Mouse (Mus musculus): ENCODE data around the gene Rbck1.
"Not testable (repeated sequence)": the region's sequence is repeated elsewhere in the genome, so short reads cannot be mapped to it uniquely, and the experiment has no call there.

Rbck1 gene

DNA sequence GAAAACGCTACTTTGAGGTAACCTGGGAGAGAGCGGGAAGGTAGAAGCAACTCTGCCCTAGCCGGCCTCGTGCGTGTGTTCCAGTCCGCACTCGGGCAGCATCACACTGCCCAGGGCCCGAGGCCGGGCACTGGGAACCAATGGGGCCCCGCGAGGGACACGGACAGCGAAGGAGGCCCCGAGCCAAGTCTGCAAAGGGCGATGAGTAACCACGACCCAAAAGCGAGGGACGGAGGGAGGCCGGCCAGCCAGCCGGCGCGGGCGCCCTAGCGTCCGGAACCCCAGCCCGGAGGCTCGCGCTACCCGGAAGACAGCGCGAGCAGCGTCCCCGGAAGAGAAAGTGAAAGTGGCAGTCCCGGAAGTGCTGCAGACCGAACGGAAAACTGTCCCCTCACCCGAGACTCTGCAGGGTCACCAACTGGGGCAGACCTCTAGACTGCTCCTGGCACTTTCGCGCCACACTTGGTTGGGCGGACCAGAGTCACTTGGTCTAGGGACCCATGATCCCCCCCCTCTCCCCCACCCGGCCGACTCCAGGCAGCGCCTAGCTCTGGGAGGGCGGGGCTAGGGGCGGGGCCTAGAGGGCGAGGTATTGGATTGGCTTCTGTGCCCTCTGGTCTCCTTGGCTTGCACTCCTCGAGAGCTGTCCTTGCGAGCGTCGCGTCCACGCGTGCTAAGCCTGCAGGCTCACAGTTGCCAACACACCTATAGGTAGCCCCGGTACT lies at the start of gene Rbck1:
Gene Rbck1 (minus strand): TSS at position 553 of the 725 bp plus-strand sequence.
- DNase-seq (ENCODE audit: low read depth, low spot score) = peak; percentile 98

DNA sequence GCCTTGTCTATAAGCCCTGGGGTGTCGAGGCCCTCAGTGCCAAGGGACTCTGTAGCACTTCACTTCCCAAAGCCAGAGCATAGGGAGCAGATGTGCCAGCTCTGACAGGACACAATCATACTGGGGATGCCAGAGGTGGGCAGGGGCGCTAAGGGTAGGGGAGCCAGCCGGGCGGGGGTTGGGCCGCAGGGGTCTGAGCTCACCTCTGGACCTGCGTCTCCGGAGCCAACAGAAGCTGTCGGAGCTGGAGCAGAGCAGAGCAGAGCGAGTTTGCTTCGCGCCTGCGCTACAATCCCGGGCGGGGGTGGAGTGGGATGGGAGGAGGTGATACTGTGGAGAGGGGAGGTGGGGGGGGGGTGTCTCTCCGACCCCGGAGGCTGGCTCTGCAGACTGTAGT lies 43.9 kb upstream of the Rbck1 start, which contains the start of gene Nrsn2:
Gene Nrsn2 (minus strand): TSS at position 294 of the 397 bp plus-strand sequence.
- DNase-seq (ENCODE audit: low read depth, low spot score) = peak; percentile 80

DNA sequence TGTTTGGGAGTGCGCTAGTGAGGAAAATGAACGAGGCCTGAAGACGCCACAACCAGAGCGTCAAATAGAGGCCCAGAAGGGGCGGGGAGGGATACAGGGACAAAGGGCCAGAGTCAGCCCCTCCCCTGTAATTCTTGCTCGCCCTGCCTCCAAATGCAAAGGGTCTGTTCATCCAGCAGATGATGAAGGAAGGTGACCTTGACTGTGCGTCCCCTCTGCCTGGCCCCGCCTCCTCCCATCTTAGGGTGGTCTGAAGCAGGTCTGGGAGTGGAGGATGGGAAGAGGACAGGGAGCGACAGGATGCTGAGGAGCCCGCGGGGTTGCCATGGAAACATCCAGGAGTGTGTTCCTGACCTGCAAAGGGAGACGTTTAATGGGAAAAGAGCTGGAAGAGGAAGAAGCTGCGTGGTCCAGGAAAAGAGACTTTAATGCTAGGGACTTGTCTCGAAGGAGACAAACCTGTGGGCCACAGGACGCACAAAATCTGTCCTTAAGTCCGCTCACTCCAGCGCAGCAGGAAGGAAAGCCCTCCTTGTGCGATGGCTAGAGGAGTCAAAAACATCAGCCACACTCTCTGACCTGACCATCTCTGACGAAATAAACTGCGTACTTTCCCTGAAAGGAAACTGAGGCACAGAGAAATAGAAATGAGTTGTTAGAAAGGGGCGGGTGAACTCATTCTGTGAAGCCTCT lies 43.3 kb upstream of the Rbck1 start:
- DNase-seq (ENCODE audit: low read depth, low spot score) = peak; percentile 85

DNA sequence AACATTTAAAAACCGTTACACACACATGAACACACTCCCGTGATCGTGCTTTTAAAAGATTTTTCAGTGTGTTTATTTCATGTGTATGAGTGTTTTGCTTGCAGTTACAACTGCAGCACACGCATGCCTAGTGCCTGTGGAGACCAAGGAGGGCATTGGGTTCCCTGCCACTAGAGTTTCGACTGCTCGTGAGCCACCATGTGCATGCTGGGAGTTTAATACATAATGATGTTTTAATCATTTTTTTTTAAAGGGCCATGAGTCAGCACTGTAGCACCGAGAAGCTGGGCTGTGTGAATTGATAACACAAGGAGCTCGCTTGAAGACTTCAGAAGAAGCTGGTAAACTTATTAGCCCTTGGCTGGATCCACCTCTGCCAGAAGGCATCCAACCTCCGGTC lies 41.1 kb upstream of the Rbck1 start:
- no peak for DNase-seq (ENCODE audit: low read depth, low spot score)

DNA sequence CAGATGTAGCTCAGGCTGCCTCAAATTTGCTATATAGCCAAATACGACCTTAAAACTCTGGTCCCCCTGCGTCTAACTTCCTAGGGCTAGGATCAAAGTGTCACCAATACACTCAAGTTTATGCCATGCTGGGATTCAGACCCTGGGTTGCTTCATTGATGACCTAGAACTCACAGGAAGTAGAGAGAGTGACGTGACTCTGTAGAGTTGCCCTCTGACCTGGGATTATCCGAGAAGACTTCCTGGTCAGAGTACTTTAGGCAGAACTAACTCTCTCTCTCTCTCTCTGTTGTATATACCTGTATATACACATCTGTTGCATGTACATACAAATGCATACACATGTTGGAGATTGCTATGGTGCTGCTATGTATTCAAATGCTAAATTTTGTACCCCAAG lies 40.2 kb upstream of the Rbck1 start:
- no peak for DNase-seq (ENCODE audit: low read depth, low spot score)

DNA sequence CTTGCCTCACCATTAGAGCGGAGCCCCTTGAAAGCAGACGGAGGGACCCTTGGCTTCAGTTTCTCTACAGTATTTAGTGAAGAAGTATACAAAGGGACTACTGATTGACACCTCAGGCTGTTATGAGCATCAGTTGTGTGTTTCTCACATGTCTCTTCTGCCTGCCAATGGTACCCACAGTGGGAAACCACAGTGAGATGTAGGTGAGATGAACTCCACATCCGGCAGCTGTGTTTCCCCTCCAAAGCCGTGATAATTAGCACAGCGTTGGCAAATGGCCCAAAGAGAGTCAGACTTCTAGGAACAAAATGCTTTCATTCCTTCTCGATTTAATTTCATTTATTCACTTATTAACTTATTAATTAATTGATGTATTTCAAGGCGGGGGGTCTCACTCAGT lies 39.7 kb upstream of the Rbck1 start:
- no peak for DNase-seq (ENCODE audit: low read depth, low spot score)

DNA sequence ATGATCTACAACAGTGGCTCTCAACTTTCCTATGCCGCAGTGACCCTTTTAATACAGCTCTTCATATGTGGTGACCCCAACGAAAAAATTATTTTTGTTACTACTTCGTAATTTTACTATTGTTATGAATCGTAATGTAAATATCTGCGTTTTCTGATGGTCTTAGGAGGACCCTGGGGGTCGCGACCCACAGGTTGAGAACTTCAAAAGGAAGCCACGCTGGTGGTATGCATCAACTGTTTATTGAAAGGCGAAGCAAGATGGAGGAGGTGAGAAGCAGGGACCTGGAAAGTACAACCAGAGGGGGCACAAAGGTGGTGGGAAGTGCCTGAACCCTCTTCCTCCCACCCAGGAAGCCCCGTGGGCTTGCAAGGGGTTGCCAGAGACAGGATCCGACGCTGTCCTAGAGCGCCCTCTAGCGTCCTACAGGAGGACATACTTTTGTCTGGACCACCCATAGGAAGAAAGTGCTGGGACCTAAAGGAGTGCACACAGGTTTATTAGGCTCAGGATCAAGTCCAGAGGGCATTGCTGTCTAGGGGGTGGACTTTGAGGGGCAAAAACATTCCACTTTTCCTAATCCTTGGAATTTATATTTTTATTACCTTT lies 36.2 kb upstream of the Rbck1 start:
- DNase-seq (ENCODE audit: low read depth, low spot score) = peak; percentile 76

DNA sequence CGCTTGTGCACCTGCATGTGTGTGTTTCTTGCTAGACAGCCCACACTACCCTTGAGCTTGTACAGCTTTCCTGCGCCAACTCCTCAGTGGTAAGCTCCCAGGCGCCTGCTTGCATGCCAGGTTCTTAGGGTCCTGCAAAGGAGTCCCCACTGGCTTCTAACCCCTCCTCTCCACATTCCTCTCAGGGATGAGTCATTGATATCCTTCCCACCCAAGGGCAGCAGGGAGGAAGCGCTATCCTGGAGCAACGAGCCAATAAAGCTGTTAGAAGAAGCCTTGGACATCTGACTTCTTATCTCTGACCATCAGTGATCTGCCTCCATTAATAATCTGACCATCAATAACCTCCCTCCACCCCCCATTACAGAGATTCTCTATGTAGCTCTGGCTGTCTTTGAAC lies 35.5 kb upstream of the Rbck1 start:
- no peak for DNase-seq (ENCODE audit: low read depth, low spot score)

DNA sequence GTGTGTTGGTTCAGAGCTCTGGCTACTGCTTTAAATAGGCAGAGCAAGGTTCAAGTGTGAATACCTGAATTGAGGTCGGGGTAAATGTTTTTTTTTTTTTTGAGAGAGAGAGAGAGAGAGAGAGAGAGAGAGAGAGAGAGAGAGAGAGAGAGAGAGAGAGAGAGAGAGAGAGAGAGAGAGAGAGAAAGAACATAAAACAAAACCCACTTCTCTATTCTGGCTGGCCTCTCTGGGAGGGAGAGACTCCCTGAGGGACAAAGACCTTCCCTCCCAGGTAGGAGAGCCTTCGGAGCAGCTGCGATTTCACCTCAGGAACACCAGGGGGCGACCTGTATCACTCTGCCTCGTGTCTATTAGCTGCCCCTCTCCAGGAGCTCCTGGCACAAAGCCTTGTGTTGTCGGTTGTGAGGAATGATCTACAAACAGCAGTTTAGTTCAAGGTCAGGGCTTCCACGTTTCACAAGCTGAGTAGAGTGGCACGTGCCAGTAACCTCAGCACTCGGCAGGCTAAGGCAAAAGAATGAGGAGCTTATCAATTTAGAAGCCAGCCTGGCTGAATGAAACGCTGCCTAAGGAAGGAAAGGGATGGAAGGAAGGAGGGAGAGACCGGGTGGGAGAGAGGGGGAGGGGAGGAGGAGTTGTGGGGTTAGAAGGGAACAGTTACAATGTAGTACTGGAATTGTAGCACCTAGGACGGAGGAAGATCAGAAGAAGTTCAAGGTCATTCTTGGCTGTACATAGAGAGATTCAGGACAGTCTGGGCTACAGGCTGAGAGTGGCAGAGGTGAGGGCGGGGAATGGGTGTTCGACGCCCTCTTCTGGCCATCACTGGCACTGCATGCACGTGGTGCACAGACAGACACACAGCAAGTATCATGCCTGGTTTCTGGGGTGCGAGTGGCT lies 31.0 kb upstream of the Rbck1 start:
- DNase-seq (ENCODE audit: low read depth, low spot score) = peak; percentile 85

DNA sequence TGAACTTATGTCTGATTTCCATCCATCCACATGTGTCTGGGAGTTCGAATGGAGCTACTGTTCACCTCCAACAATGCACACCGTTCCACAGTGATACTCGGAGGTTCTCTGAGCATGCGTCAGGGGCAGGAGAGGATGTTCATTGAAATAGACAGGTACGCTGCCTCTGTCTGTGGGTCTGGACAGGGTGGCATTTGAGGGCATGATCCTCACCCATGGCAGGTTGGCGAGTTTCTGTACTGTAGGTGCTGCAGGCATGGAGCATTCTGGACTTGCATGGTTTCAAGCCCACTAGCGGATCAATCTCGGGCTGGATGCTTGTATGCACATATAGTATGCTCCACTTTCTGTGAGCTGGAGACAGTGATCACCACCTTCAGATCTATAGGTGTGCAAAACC lies 28.7 kb upstream of the Rbck1 start:
- DNase-seq (ENCODE audit: low read depth, low spot score) = no peak

DNA sequence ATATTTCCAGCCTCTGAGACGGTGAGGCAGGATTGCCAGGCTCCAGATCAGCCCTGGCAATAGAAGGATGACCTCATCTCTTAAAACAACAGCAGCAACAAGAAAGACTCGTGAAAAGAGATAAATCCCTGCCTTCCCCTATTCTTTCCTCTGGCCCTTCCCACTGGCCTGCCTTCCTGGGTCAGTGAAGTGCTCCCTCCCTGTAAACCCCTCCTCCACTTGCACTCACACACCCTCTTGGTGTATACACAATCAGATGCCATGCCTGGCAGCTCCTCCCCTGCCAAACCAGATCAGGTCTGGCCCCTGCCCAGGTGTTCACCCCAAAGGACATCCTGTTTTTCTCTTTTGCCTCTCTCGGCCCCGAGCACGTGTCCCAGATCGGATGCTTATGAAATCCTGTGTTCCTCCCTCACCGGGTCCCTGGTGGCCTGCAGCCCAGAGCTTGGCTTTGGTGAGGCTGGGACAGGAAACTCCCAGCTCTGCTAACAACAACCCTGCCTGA lies 27.9 kb upstream of the Rbck1 start:
- no peak for DNase-seq (ENCODE audit: low read depth, low spot score)

DNA sequence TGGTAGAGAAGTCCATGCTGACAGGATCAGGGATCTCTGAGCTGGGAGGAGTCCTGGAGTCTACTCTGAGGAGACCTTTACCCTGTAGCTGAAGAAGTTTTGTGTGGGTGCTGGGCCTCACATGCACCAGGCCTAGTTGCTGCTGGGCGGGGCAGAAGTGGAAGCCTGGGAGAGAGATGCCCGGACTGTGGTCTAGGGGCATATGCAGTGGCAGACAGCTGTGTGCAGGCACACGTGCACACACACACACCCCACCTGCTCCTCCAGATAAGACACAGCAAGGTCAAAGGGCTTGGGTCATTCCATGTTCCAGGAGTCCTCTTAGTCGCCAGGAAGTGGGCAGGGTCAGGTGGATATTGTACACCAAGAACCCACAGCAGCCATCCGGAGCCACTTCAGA lies 27.2 kb upstream of the Rbck1 start:
- DNase-seq (ENCODE audit: low read depth, low spot score) = no peak

DNA sequence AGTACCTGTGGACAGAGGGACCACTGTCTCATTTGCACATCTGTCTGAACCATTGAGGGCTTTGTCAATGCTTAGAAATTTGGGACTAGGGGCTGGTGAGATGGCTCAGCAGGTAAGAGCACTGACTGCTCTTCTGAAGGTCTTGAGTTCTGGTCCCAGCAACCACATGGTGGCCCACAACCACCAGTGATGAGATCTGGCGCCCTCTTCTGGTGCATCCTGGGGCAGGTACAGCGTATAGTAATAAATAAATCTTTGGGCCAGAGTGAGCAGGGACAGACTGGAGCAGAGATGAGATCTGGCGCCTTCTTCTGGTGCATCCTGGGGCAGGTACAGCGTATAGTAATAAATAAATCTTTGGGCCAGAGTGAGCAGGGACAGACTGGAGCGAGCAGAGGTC lies 26.5 kb upstream of the Rbck1 start:
- not testable (repeated sequence) for DNase-seq (ENCODE audit: low read depth, low spot score)

DNA sequence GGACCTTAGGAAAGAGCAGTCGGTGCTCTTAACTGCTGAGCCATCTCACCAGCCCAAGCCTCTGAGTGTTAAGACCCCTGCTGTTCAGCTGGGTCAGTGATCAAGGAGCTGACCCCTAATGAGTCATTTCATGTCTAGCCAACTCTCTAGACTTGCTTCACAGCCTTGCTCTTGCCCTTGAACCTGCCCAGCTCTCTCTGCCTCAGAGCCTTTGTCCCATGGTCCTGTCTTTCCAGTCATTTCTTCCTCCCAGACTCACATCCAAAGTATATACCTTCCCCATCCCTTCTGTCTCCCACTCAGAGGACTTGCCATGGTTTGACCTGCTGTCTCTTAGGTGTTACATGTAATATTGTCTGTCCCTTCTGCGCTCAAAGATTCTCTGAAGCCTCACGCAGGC lies 24.8 kb upstream of the Rbck1 start:
- no peak for DNase-seq (ENCODE audit: low read depth, low spot score)

DNA sequence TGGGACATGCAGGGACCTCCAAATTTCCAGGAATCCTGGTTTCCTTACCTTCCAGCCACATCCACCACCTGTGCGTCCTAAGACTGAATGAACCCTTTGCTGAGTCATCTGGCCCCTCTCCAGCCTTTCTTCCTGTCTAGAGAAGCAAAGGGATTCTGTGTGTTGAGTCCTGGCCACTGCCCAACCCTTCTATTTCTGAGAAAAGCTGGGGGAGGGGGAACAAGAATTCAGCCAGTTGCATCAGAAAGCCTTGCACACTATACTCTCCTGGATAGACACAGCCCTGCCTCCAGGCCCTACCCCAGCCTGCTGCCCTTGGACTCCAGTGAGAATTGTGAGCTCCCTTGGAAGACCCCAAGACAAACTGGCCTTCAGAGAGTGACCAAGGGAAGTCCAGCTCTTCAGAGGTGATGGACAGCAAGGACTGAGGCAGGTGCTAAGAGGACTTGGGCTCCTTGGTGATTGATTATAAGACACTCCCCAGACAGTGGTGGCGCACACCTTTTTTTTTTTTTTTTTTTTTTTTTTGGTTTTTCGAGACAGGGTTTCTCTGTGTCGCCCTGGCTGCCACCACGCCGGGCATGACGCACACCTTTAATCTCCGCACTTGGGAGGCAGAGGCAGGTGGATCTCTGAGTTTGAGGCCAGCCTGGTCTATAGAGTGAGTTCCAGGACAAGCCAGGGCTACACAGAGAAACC lies 17.5 kb upstream of the Rbck1 start:
- DNase-seq (ENCODE audit: low read depth, low spot score) = peak; percentile 69

DNA sequence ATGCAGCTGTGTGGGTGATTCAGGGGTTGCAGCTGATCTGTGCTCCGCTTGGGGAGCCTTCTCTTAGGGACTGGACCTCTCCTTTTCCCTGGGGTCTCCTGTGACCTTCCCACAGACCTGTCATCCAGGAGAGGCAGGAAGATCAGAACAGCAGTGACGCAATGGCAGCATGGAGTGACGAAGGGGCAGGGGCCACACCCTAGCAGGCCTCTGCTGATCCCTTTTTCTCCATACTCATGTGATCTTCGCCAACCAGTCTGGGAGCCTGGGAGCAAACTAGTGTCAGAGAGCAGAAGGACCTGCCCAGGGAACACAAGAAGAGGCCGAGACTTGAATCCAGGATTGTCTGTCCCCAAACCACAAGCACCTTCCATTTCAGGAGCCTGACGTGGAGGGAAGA lies 16.8 kb upstream of the Rbck1 start:
- no peak for DNase-seq (ENCODE audit: low read depth, low spot score)

DNA sequence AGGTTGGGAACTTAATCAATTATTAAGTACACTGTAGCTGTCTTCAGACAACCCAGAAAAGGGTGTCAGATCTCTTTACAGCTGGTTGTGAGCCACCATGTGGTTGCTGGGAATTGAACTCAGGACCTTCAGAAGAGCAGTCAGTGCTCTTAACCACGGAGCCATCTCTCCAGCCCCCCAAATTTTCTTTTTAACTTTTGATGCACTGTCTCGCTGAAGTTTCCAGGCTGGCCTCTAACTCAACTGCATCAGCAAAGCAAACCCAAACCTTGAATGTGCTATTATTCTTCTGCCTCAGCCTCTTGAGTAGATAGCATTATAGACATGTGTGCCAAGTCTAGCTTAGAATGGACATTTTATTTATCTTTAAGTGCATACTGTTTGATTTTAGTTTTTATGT lies 15.3 kb upstream of the Rbck1 start:
- DNase-seq (ENCODE audit: low read depth, low spot score) = no peak

DNA sequence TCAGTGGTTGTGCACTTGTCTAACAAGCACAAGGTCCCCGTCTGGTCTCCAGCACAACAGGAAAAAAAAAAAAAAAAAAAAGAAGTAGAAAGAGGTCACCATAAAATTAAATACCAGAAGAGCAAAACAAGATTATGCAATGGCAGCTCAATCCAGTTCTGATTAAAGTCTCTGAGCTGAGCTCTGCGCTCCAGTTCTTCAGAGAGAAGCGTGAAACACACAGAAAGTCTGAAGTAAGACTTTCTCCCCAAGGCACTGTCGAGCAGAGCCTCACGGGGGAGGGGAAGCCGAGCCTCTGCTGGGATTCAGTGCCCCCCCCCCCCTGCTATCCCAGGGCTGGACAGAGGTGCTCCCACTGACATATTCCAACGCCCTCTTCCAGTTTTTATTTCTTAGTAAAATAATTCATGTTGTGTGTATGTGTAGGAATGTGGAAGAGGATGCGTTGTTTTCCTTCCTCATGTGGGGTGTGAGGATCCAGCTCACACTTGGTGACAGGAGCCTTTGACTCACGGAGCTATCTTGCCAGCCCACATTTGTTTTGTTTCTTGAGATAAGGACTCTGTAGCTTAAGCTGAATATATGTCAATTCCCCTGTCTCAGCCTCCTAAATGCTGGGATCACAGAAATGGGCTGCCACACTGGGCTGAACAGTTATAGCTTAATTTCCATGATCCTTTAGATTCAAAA lies 14.5 kb upstream of the Rbck1 start:
- DNase-seq (ENCODE audit: low read depth, low spot score) = no peak

DNA sequence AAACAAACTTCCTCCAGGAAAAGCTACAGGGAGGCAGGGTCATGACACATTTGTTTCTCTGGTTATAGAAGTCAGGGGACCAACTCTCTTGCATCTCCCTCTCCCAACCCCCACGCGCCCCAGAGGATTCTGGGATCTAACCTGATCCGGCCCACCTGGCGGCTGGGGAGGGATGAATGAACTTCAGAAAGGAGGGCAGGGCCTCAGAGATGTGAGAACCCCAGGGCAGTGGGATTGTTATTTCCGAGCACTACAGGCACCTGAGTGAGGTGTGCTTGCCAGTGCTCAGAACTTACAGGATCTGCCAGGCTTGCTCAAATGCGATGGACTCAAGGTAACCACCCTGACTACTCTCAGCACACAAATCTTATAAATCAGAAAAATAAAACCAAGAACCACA lies 12.9 kb upstream of the Rbck1 start:
- no peak for DNase-seq (ENCODE audit: low read depth, low spot score)

DNA sequence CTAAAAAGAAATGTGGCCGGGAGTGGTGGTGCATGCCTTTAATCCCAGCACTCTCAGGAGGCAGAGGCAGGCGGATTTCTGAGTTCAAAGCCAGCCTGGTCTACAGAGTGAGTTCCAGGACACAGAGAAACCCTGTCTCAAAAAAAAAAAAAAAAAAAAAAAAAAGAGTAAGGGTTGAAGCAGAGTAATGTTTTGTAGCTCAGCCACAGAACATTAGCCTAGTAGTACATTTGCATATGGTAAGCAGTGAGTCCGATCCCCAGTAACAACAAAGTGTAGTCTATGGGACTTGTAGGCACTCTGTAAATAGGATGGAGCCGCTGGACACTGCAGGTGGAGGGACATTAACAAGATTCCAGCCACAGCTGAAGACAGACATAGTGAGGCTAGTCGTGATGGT lies 12.5 kb upstream of the Rbck1 start:
- no peak for DNase-seq (ENCODE audit: low read depth, low spot score)
